Mouse (Mus musculus) embryonic facial prominence, embryonic 15.5 days (tissue): ENCODE data around the gene Siglece. TPM values are rescaled to one million over a fixed set of nuclear protein-coding genes. Genes with fewer than 3 reads are reported as not detected.
"Not testable (repeated sequence)": the region's sequence is repeated elsewhere in the genome, so short reads cannot be mapped to it uniquely, and the experiment has no call there.

ENCODE experiments used
- ATAC-seq: fragments of 200-750 bp; cut with Nextera tagmentation; 2 replicates; pipeline ENCODE4 v1.8.0; 2017; ENCODE audit warnings: low read depth, moderate TSS enrichment; ENCODE audit not compliant: insufficient number of reproducible peaks, low FRiP score, low TSS enrichment
- H3K27ac ChIP-seq: fragments of 300-500 bp; sonication (generic); replicated peaks from 2 replicates; pipeline ENCODE4 v1.5.1; 2015; ENCODE audit warnings: mild to moderate bottlenecking, inconsistent platforms
- H3K27me3 ChIP-seq: fragments of 300-500 bp; sonication (generic); 2 replicates; pipeline ENCODE4 v1.6.1; 2015; ENCODE audit warnings: inconsistent platforms
- H3K36me3 ChIP-seq: fragments of 300-500 bp; sonication (generic); 2 replicates; pipeline ENCODE4 v1.6.1; 2015; ENCODE audit warnings: mild to moderate bottlenecking, inconsistent platforms
- H3K4me1 ChIP-seq: fragments of 300-500 bp; sonication (generic); 2 replicates; pipeline ENCODE4 v1.6.1; 2015; ENCODE audit warnings: inconsistent platforms
- H3K4me2 ChIP-seq: fragments of 300-500 bp; sonication (generic); replicated peaks from 2 replicates; pipeline ENCODE4 v1.6.1; 2015; ENCODE audit warnings: mild to moderate bottlenecking, inconsistent platforms
- H3K4me3 ChIP-seq: fragments of 300-500 bp; sonication (generic); replicated peaks from 2 replicates; pipeline ENCODE4 v1.5.1; 2015; ENCODE audit warnings: mild to moderate bottlenecking, inconsistent platforms
- H3K9ac ChIP-seq: fragments of 300-500 bp; sonication (generic); 2 replicates; pipeline ENCODE4 v1.6.1; 2015; ENCODE audit warnings: inconsistent platforms
- H3K9me3 ChIP-seq: fragments of 300-500 bp; sonication (generic); replicated peaks from 2 replicates; pipeline ENCODE4 v1.6.1; 2016; ENCODE audit warnings: inconsistent platforms
- WGBS: fragments of 180-500 bp; shearing (Covaris S2); methylation state at CpG from one replicate; pipeline ENCODE4 v1.1.7; 2015; 5-methylcytosine and 5-hydroxymethylcytosine counted together
- polyA plus RNA-seq: library from polyadenylated mRNA; unstranded; fragments of >200 nt; fragmentation: Nextera tagmentation; extraction: Ambion mirVana; gene quantifications from 2 replicates; pipeline ENCODE4 v1.2.1, GENCODE M21; 2015

Siglece gene
- polyA plus RNA-seq, 1 experiment from 2014 or later = 1.7 TPM

GRCm38 (mm10) chr7:43667221-43667620, 7.3 kb upstream of the Siglece start:
- 86% methylated on average over 4 of the region's 4 CpGs for WGBS
- H3K27ac ChIP-seq, H3K9me3 ChIP-seq, H3K27me3 ChIP-seq, H3K9ac ChIP-seq, H3K4me1 ChIP-seq, ATAC-seq, H3K36me3 ChIP-seq, H3K4me2 ChIP-seq, H3K4me3 ChIP-seq: not testable (repeated sequence)

- Histone ChIP-seq H3K4me2 (no peak overlapping the region), H3K4me1 (no peaks in the 10 kb centered on the region), H3K9me3 (no peaks in the 10 kb centered on the region), H3K36me3 (no peaks in the 10 kb centered on the region), H3K4me3 (no peak overlapping the region), H3K27ac (no peak overlapping the region), H3K9ac (no peak overlapping the region), H3K27me3 (no peaks in the 10 kb centered on the region)
- no peak for ATAC-seq
- WGBS = 77% methylated on average over 1 of the region's 1 CpGs
Measured at GRCm38 (mm10) chr7:43662804-43663203, 2.8 kb upstream of the Siglece start.

GRCm38 (mm10) chr7:43656232-43656631, 3.7 kb downstream of the Siglece start:
- Histone ChIP-seq H3K4me3 (no peak overlapping the region), H3K27ac (no peak overlapping the region), H3K4me2 (no peak overlapping the region), H3K36me3 (no peaks in the 10 kb centered on the region), H3K4me1 (no peaks in the 10 kb centered on the region), H3K9me3 (no peaks in the 10 kb centered on the region), H3K27me3 (no peaks in the 10 kb centered on the region), H3K9ac (no peak overlapping the region)
- WGBS = 54% methylated on average over 6 of the region's 6 CpGs
- ATAC-seq = no peak

GRCm38 (mm10) chr7:43654519-43654918, 5.4 kb downstream of the Siglece start:
- H3K4me3 ChIP-seq = no peak overlapping the region
- H3K27ac ChIP-seq = no peak overlapping the region
- no peaks in the 10 kb centered on the region for H3K27me3 ChIP-seq
- H3K36me3 ChIP-seq = no peaks in the 10 kb centered on the region
- H3K9me3 ChIP-seq = no peaks in the 10 kb centered on the region
- no peak overlapping the region for H3K9ac ChIP-seq
- H3K4me2 ChIP-seq = no peak overlapping the region
- WGBS = 70% methylated on average over 3 of the region's 3 CpGs
- no peaks in the 10 kb centered on the region for H3K4me1 ChIP-seq
- ATAC-seq = no peak

GRCm38 (mm10) chr7:43652683-43653082, 7.3 kb downstream of the Siglece start:
- H3K27me3 ChIP-seq = no peaks in the 10 kb centered on the region
- H3K4me1 ChIP-seq = no peaks in the 10 kb centered on the region
- WGBS = 85% methylated on average over 6 of the region's 6 CpGs
- no peak overlapping the region for H3K9ac ChIP-seq
- ATAC-seq = no peak
- H3K27ac ChIP-seq = no peak overlapping the region
- no peak overlapping the region for H3K4me3 ChIP-seq
- no peaks in the 10 kb centered on the region for H3K9me3 ChIP-seq
- H3K36me3 ChIP-seq = no peaks in the 10 kb centered on the region
- H3K4me2 ChIP-seq = no peak overlapping the region

- H3K27me3 ChIP-seq = no peaks in the 10 kb centered on the region
- H3K4me2 ChIP-seq = no peak overlapping the region
- no peak overlapping the region for H3K4me3 ChIP-seq
- H3K9me3 ChIP-seq = no peaks in the 10 kb centered on the region
- no peak for ATAC-seq
- no peak overlapping the region for H3K27ac ChIP-seq
- no peak overlapping the region for H3K9ac ChIP-seq
- 79% methylated on average over 17 of the region's 17 CpGs for WGBS
- no peaks in the 10 kb centered on the region for H3K36me3 ChIP-seq
- H3K4me1 ChIP-seq = no peaks in the 10 kb centered on the region
Measured at GRCm38 (mm10) chr7:43643046-43643652, 16.8 kb downstream of the Siglece start.

GRCm38 (mm10) chr7:43642587-43642986, 17.4 kb downstream of the Siglece start:
- H3K4me2 ChIP-seq = no peak overlapping the region
- no peaks in the 10 kb centered on the region for H3K9me3 ChIP-seq
- H3K36me3 ChIP-seq = no peaks in the 10 kb centered on the region
- no peak overlapping the region for H3K4me3 ChIP-seq
- WGBS = 80% methylated on average over 5 of the region's 5 CpGs
- no peak for ATAC-seq
- no peak overlapping the region for H3K27ac ChIP-seq
- no peak overlapping the region for H3K9ac ChIP-seq
- no peaks in the 10 kb centered on the region for H3K4me1 ChIP-seq
- no peaks in the 10 kb centered on the region for H3K27me3 ChIP-seq

GRCm38 (mm10) chr7:43637118-43637517, 22.8 kb downstream of the Siglece start:
- ATAC-seq = no peak
- Histone ChIP-seq H3K36me3 (no peaks in the 10 kb centered on the region), H3K27ac (no peak overlapping the region), H3K9ac (no peak overlapping the region), H3K27me3 (no peaks in the 10 kb centered on the region), H3K4me1 (no peaks in the 10 kb centered on the region), H3K4me3 (no peak overlapping the region), H3K9me3 (no peaks in the 10 kb centered on the region), H3K4me2 (no peak overlapping the region)
- WGBS = 77% methylated on average over 1 of the region's 1 CpGs

- H3K36me3 ChIP-seq = no peaks in the 10 kb centered on the region
- H3K4me3 ChIP-seq = no peak overlapping the region
- no peaks in the 10 kb centered on the region for H3K27me3 ChIP-seq
- H3K4me2 ChIP-seq = no peak overlapping the region
- no peaks in the 10 kb centered on the region for H3K4me1 ChIP-seq
- no peaks in the 10 kb centered on the region for H3K9me3 ChIP-seq
- 57% methylated on average over 2 of the region's 2 CpGs for WGBS
- no peak for ATAC-seq
- H3K27ac ChIP-seq = no peak overlapping the region
- no peak overlapping the region for H3K9ac ChIP-seq
Measured at GRCm38 (mm10) chr7:43636194-43636593, 23.8 kb downstream of the Siglece start.

GRCm38 (mm10) chr7:43634500-43634899, 25.5 kb downstream of the Siglece start, which contains the start of gene Ceacam18:
TSS of gene Ceacam18 (plus strand) at chr7:43634707.
- H3K9me3 ChIP-seq = no peaks in the 10 kb centered on the region
- ATAC-seq = no peak
- no peak within 1 kb of the TSS for H3K4me3 ChIP-seq
- H3K4me1 ChIP-seq = no peaks in the 10 kb centered on the region
- no peak within 1 kb of the TSS for H3K9ac ChIP-seq
- WGBS = 64% methylated on average over 6 of the region's 6 CpGs
- no peak within 1 kb of the TSS for H3K4me2 ChIP-seq
- H3K36me3 ChIP-seq = no peaks in the 10 kb centered on the region
- no peak within 1 kb of the TSS for H3K27ac ChIP-seq
- no peaks in the 10 kb centered on the region for H3K27me3 ChIP-seq

GRCm38 (mm10) chr7:43633940-43634339, 26.0 kb downstream of the Siglece start:
- no peaks in the 10 kb centered on the region for H3K4me1 ChIP-seq
- no peaks in the 10 kb centered on the region for H3K27me3 ChIP-seq
- H3K9ac ChIP-seq = no peak overlapping the region
- H3K36me3 ChIP-seq = no peaks in the 10 kb centered on the region
- no peak overlapping the region for H3K27ac ChIP-seq
- no peak overlapping the region for H3K4me3 ChIP-seq
- no peaks in the 10 kb centered on the region for H3K9me3 ChIP-seq
- ATAC-seq = no peak
- H3K4me2 ChIP-seq = no peak overlapping the region
- 65% methylated on average over 4 of the region's 4 CpGs for WGBS

GRCm38 (mm10) chr7:43625794-43626422, 34.1 kb downstream of the Siglece start:
- no peaks in the 10 kb centered on the region for H3K9me3 ChIP-seq
- H3K4me1 ChIP-seq = no peaks in the 10 kb centered on the region
- no peak overlapping the region for H3K27ac ChIP-seq
- H3K9ac ChIP-seq = no peak overlapping the region
- no peak overlapping the region for H3K4me3 ChIP-seq
- no peaks in the 10 kb centered on the region for H3K36me3 ChIP-seq
- ATAC-seq = no peak
- no peak overlapping the region for H3K4me2 ChIP-seq
- no peaks in the 10 kb centered on the region for H3K27me3 ChIP-seq
- 74% methylated on average over 8 of the region's 8 CpGs for WGBS
